Mouse (Mus musculus) lung, embryonic 14.5 days (tissue): ENCODE measurements around the gene Mrps23. TPM values are rescaled to one million over a fixed set of nuclear protein-coding genes. Genes with fewer than 3 reads are reported as not detected.

Experiments used
- ATAC-seq: fragments of 200-750 bp; cut with Nextera tagmentation; 2 replicates; pipeline ENCODE4 v1.8.0; 2017; ENCODE audit warnings: mild to moderate bottlenecking, moderate TSS enrichment, moderate library complexity; ENCODE audit not compliant: insufficient read depth
- DNase-seq: peaks from one replicate; pipeline ENCODE4 v3.0.0-alpha.2; 2015
- H3K27ac ChIP-seq: fragments of 300-500 bp; sonication (generic); 2 replicates; pipeline ENCODE4 v1.5.1; 2014; ENCODE audit warnings: low read depth, mild to moderate bottlenecking, moderate library complexity
- H3K27me3 ChIP-seq: fragments of 300-500 bp; sonication (generic); 2 replicates; pipeline ENCODE4 v1.6.1; 2014; ENCODE audit warnings: low read length, control low read depth; ENCODE audit not compliant: insufficient read depth
- H3K36me3 ChIP-seq: fragments of 300-500 bp; sonication (generic); 2 replicates; pipeline ENCODE4 v1.6.1; 2014; ENCODE audit warnings: control low read depth; ENCODE audit not compliant: insufficient read depth
- H3K4me1 ChIP-seq: fragments of 300-500 bp; sonication (generic); 2 replicates; pipeline ENCODE4 v1.6.1; 2014; ENCODE audit warnings: antibody characterized with exemption, control low read depth; ENCODE audit not compliant: insufficient read depth
- H3K4me2 ChIP-seq: fragments of 300-500 bp; sonication (generic); 2 replicates; pipeline ENCODE4 v1.6.1; 2014; ENCODE audit warnings: mild to moderate bottlenecking
- H3K4me3 ChIP-seq: fragments of 300-500 bp; sonication (generic); 2 replicates; pipeline ENCODE4 v1.5.1; 2014; ENCODE audit warnings: low read depth, low read length
- H3K9ac ChIP-seq: fragments of 300-500 bp; sonication (generic); 2 replicates; pipeline ENCODE4 v1.6.1; 2014
- H3K9me3 ChIP-seq: fragments of 300-500 bp; sonication (generic); 2 replicates; pipeline ENCODE4 v1.6.1; 2016; ENCODE audit warnings: low read depth, low read length, control low read depth
- CTCF ChIP-seq: IDR thresholded peaks from 2 replicates; pipeline ENCODE4 v1.5.1; 2016; ENCODE audit warnings: antibody characterized with exemption, low read depth
- WGBS: fragments of 180-500 bp; shearing (Covaris S2); extraction: QIAGEN DNeasy Blood & Tissue Kit; methylation state at CpG from one replicate; pipeline ENCODE4 v1.1.7; 2014; 5-methylcytosine and 5-hydroxymethylcytosine counted together
- polyA plus RNA-seq: library from polyadenylated mRNA; unstranded; fragments of >200 nt; fragmentation: Nextera tagmentation; extraction: Ambion mirVana; gene quantifications from 2 replicates; pipeline ENCODE4 v1.2.1, GENCODE M21; 2014

Mrps23 gene
- polyA plus RNA-seq, 1 experiment from 2014 or later, result 55.1 TPM

GRCm38 (mm10) chr11:88160316-88160715 lies 43.9 kb upstream of the Mrps23 start:
- no peak overlapping the region for H3K9ac ChIP-seq
- H3K4me3 ChIP-seq, result no peak overlapping the region
- WGBS, result 40% methylated on average over 5 of the region's 5 CpGs
- no peaks in the 10 kb centered on the region for H3K36me3 ChIP-seq
- H3K4me1 ChIP-seq, result peaks cover 48% of the 10 kb centered on the region
- no peak for TF ChIP-seq CTCF
- peak overlapping the region; percentile 91; the same call in 1 of the 2 replicates for H3K27ac ChIP-seq
- H3K9me3 ChIP-seq, result no peaks in the 10 kb centered on the region
- ATAC-seq (no peak), DNase-seq (no peak)
- peak overlapping the region; percentile 80 for H3K4me2 ChIP-seq
- no peaks in the 10 kb centered on the region for H3K27me3 ChIP-seq

DNA sequence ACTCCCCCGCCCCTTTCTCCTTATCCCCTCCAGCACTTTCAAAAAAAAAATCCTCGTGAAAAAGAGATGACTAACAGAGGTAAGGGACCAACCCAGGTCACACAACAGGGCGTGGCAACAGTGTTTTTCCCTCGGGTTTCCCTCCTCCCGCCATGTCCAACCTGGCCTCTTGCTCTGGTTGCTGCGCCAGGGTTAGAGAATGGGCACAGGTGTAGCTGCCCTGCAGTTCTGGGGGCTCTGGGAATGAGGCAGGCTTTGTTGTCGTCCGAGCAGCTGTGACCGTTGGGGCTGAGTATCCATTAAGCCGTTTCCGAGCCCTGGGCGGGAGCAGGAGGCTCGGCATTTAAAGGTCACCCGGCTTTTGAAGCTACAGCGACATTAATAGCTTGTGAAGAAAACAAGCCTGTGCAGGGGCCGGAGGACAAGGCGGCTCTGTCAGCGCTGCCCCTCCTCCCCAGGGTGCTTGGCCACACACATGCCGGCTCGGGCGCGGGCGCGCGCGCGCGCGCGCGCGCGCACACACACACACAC lies 43.1 kb upstream of the Mrps23 start:
- Histone ChIP-seq H3K27me3 (no peaks in the 10 kb centered on the region), H3K4me3 (peak overlapping the region; percentile 33), H3K4me1 (peaks cover 48% of the 10 kb centered on the region), H3K4me2 (peak overlapping the region; percentile 80), H3K27ac (peak overlapping the region; percentile 91), H3K36me3 (no peaks in the 10 kb centered on the region), H3K9me3 (no peaks in the 10 kb centered on the region), H3K9ac (peak overlapping the region; percentile 28; the same call in 1 of the 2 replicates)
- ATAC-seq (peak; percentile 48), DNase-seq (peak; percentile 86)
- no peak for TF ChIP-seq CTCF
- under 1% methylated on average over 21 of the region's 33 CpGs for WGBS

GRCm38 (mm10) chr11:88161651-88162362 lies 42.4 kb upstream of the Mrps23 start:
- Histone ChIP-seq H3K4me2 (peak overlapping the region; percentile 80), H3K27me3 (no peaks in the 10 kb centered on the region), H3K27ac (peak overlapping the region; percentile 91), H3K9me3 (no peaks in the 10 kb centered on the region), H3K9ac (no peak overlapping the region; the same call in 1 of the 2 replicates), H3K36me3 (no peaks in the 10 kb centered on the region), H3K4me3 (peak overlapping the region; percentile 33), H3K4me1 (peaks cover 41% of the 10 kb centered on the region)
- DNase-seq (peak; percentile 92), ATAC-seq (peak; percentile 68)
- TF ChIP-seq CTCF, result peak; percentile 92
- 2% methylated on average over 14 of the region's 15 CpGs for WGBS

DNA sequence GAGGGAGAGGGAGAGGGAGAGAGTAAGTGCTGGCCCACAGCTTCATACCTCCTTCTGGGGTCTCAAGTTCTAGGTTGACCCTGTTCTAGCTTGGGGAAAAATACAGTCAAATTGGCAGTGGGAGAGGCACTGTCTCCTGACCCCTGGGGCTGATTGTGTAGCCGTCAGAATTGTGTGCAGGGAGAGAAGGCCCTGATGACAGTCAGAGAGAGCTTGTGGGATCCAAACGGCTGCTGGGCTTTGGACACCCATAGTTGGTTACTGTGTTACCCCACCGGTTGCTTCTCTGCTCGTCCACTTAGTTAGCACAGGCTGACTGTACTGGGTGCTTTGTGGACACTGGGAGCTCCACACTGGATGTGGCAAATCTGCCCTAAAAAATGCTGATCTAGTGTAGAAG lies 41.4 kb upstream of the Mrps23 start:
- H3K4me2 ChIP-seq, result no peak overlapping the region
- no peaks in the 10 kb centered on the region for H3K9me3 ChIP-seq
- no peak overlapping the region for H3K27ac ChIP-seq
- DNase-seq (no peak), ATAC-seq (no peak)
- H3K9ac ChIP-seq, result no peak overlapping the region
- no peaks in the 10 kb centered on the region for H3K36me3 ChIP-seq
- TF ChIP-seq CTCF, result no peak
- H3K27me3 ChIP-seq, result no peaks in the 10 kb centered on the region
- 48% methylated on average over 4 of the region's 4 CpGs for WGBS
- H3K4me3 ChIP-seq, result no peak overlapping the region
- peaks cover 37% of the 10 kb centered on the region for H3K4me1 ChIP-seq

- H3K27ac ChIP-seq, result peak overlapping the region; percentile 80
- H3K9ac ChIP-seq, result no peak overlapping the region; the same call in 1 of the 2 replicates
- H3K4me2 ChIP-seq, result no peak overlapping the region
- no peaks in the 10 kb centered on the region for H3K27me3 ChIP-seq
- no peak for TF ChIP-seq CTCF
- H3K9me3 ChIP-seq, result no peaks in the 10 kb centered on the region
- WGBS, result 82% methylated on average over 7 of the region's 7 CpGs
- H3K36me3 ChIP-seq, result no peaks in the 10 kb centered on the region
- DNase-seq (no peak), ATAC-seq (no peak)
- H3K4me3 ChIP-seq, result no peak overlapping the region
- peaks cover 30% of the 10 kb centered on the region for H3K4me1 ChIP-seq
These were observed 39.9 kb upstream of the Mrps23 start for GRCm38 (mm10) chr11:88164213-88164723.

DNA sequence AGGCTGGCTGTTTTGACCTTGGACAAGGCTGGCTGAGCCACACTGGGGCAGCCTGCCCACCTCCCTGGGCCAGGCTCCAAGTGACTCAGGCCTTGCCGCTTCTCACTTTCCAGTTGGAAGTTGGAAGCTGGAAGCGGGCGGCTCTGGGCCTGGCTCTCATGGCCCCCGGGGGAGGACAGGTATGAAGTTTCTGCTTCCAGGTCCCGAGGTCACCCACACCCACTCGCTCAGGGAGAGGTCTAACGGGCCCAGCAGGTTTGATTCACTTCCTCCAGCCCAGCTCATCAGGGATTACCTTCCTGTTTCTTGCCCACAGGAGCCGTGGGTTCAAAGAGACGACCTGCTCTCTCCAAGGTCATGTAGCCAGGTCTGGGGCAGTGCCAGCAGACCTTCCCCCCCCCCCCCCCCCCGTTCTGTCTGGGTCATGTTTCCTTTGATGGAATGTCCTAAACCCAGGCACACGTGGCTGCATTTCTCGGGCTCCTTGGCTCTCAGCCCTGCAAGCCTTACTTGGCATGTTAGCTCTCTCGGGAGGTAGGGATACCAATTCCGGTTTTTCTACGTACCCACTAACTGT lies 39.3 kb upstream of the Mrps23 start:
- TF ChIP-seq CTCF, result no peak
- no peak overlapping the region; the same call in 1 of the 2 replicates for H3K9ac ChIP-seq
- H3K36me3 ChIP-seq, result 0 out of 2 replicates have a peak, but pooled peaks cover 3% of the 10 kb centered on the region
- DNase-seq (peak; percentile 60), ATAC-seq (no peak)
- no peak overlapping the region for H3K4me3 ChIP-seq
- H3K4me2 ChIP-seq, result no peak overlapping the region
- 25% methylated on average over 15 of the region's 15 CpGs for WGBS
- H3K4me1 ChIP-seq, result peaks cover 28% of the 10 kb centered on the region
- peak overlapping the region; percentile 80 for H3K27ac ChIP-seq
- no peaks in the 10 kb centered on the region for H3K9me3 ChIP-seq
- no peaks in the 10 kb centered on the region; the same call in 1 of the 2 replicates for H3K27me3 ChIP-seq

DNA sequence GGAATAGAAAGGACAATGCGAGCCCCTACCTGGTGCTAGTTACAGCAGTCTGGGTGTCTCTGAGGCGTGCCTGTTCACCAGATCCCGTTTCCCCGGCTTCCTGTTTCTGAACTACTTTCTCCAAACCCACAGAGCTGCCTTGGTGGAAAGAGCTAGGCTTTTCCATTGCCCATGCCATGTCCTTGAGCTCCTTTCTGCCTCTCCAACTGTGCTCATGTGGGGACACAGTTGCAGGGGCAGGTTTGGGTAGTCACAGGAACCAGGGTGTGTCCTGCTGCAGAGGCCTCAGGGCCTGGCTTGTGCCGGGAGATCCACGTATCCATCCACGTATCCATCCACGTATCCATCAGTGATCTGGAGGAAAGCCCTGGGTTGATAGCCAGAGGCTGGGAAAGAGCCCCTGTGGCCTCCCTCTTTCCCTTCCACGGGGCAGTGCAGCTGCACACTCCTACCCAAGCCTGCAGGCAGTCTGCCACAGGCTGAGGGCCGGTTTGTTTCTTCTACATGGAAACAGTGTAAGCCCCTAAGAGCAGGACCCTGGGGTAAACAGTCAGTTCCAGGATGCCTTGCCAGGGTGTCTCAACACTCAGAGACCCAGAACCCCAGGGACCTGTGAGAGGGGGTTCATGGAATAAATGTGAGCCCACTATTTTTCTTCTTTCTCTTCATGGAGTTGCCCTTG lies 38.4 kb upstream of the Mrps23 start:
- H3K4me2 ChIP-seq, result no peak overlapping the region
- 72% methylated on average over 10 of the region's 10 CpGs for WGBS
- ATAC-seq (no peak), DNase-seq (no peak)
- no peaks in the 10 kb centered on the region for H3K9me3 ChIP-seq
- H3K27me3 ChIP-seq, result no peaks in the 10 kb centered on the region; the same call in 1 of the 2 replicates
- H3K27ac ChIP-seq, result peak overlapping the region; percentile 80
- 0 out of 2 replicates have a peak, but pooled peaks cover 5% of the 10 kb centered on the region for H3K36me3 ChIP-seq
- peaks cover 19% of the 10 kb centered on the region for H3K4me1 ChIP-seq
- no peak overlapping the region for H3K4me3 ChIP-seq
- no peak for TF ChIP-seq CTCF
- 0 out of 2 replicates have a peak overlapping the region, but pooled peaks have one; percentile 18 for H3K9ac ChIP-seq
